Mouse (Mus musculus) large intestine, adult 2 months (tissue): ENCODE data around the gene Gcn1l1. TPM values are rescaled to one million over a fixed set of nuclear protein-coding genes. Genes with fewer than 3 reads are reported as not detected.

ENCODE experiments used
- DNase-seq: peaks from one replicate; pipeline ENCODE4 v3.0.0-alpha.2; 2012; ENCODE audit warnings: low read depth, low spot score
- WGBS: fragments of 180-500 bp; shearing (Covaris S2); methylation state at CpG from one replicate; pipeline ENCODE4 v1.1.7; 2018; 5-methylcytosine and 5-hydroxymethylcytosine counted together
- polyA plus RNA-seq: library from polyadenylated mRNA; depleted of rRNA; stranded (reverse); fragments of >200 nt; gene quantifications from 2 replicates; pipeline ENCODE4 v1.2.3, GENCODE M21; 2012

Gene Gcn1l1
- polyA plus RNA-seq, 1 experiment: 26.0 TPM

DNA sequence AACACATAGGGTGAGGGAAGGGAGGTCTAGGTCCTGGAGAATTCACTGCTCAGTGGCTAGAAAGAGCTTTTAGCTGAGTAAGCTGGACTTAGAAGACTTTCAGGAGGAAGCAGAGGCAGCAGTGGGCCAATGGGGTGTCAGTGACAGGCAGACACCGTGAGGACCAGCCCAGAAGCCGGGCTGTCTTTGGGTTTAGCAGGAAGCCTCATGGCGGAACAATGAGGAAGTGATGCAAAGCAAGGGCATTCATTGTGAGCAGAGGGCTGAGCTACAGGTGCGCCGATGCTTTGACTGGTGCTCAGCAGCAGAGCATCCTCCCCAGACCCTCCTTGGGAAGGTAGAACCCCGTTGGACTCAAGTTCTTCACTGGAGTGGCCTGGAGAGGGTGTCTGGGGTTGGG, 70.5 kb downstream of the Gcn1l1 start:
- no peak for DNase-seq

DNA sequence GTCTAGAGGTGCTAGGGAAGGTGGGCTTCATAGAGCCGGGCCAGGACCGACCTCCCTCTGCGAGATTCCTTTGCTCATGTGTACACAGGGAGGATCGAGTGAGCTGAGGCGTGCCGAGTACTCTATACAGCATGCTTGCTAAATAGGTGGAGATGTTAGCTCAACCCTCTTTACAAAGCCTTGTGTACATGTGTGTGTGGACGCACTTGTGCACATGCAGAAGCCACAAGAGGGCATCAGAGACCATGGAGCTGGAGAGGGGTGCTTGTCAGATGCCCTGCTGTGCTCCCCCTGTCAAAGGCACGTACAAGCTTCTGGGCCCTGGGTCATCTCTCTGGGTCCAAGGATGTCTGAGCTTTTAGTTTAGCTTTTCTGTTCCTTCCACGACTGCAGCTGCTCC, 79.1 kb downstream of the Gcn1l1 start:
- 75% methylated on average over 9 of the region's 9 CpGs for WGBS
- DNase-seq: no peak

More for the DNA sequence above, 70.5 kb downstream of the Gcn1l1 start:
- WGBS: 38% methylated on average over 6 of the region's 6 CpGs

DNA sequence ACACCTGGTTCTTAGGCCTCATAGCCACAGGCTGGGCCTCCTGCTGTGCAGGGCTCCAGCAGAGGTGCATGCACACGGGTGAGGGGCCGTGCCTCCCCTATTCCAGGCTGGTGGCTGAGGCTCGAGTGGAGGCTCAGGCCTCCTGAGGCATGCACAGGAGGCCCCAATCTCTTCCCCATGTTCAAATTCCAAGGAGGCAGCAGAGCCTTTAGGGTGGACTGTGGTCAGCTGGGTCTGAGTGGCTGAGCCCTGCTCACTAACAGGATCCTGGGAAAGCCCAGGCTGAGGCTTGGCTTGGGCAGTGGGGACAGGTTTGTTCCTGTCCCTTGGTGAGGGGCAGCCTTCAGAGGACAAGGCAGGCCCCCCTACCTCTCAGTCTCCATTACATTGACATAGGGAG, 83.8 kb downstream of the Gcn1l1 start:
- DNase-seq: no peak
- WGBS: 82% methylated on average over 3 of the region's 3 CpGs

DNA sequence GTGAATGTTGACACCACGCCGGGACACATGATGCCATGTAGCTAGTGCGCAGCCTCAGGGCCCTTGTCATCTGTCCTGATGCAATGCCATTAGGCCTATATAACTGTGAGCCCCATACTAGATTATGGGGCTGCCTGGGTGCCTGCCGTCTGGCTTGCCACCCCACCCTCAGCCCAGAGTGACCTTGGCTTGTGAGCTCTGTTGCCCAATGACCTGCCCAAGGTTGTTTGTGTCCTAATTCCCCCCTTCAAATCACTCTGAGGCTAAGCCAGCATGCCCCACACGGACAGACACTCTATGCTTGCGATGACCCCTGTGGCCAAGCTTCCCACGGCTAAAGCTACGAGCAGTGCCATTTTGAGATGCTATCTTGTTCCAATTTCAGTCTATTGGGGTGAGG, 84.6 kb downstream of the Gcn1l1 start:
- no peak for DNase-seq
- 91% methylated on average over 8 of the region's 8 CpGs for WGBS

DNA sequence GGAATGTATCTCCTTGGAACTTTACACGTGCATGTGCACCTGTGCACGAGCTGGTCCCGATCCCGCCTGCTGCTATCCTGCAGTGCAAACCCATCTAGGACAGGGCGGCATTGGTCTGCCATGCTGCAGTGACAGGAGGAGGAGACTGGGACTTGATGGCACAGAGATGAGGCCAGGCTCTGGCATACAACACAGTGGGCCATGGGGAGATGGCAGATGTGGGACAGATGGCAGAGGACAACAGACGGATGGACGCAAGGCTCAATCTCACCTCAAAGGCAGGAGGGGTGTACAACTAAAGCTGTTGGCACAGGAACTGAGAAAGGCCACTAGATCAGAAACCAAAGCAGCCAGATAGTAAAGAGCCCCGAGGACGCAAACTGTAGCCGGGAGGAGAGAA, 85.8 kb downstream of the Gcn1l1 start:
- DNase-seq: no peak
- 92% methylated on average over 10 of the region's 10 CpGs for WGBS

DNA sequence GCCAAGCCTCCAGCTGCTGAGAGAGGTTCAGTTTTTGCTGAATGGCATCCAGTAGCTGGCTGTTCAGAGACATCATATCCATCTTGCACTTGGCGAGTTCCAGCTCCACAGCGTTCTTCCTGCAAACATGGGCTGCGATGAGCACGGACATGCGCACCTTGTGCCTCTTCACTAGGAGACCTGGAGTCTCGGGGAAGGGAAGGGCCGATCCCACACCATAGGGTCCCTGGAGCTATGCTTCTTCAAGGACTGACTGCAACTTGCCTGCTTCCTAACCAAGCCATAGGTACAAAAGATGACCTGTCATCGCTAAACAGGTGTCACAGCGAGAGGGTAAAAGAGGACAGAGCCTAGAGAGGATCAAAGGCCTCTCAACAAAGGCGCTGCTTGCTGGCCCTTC, 86.8 kb downstream of the Gcn1l1 start:
- DNase-seq: no peak
- WGBS: 84% methylated on average over 10 of the region's 10 CpGs

DNA sequence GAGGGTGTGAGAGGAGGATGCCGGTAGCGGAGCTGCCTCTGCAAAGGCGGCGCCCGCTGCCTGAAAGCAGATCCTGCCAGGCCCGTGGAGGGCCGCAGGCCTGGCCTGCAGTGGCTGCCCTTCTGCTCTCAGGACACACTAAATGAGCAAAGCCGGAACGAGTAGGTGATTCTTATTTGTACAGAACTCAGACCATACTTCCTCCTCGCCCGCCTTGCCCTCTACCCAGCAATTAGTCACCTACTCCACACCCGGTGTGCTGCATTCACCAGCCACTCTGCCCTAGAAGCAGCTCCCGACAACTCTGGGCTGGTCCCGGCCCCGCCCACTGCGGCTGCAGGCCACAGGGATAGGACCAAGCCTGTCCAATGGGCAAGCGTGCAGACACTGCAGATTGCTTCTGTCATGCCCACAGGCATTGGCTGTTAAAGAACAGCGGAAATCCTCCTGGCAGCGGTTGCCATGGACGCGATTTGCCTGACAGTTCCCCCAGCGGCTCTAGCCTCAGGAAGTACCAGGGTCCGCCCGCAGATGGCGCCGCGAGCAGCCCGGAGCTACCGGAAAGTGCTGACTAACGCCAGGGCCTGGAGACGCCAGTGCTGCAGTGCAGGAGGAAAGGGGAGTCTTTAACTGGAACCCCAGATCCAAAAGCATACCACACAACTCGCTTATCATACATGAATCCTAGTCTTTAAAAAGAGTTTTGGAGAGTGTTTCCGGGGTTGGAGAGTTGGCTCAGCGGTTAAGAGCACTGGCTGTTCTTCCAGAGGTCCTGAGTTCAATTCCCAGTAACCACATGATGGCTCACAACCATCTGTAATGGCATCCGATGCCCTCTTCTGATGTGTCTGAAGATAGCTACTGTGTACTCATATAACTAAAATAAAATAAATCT, 87.9 kb downstream of the Gcn1l1 start:
- 2% methylated on average over 35 of the region's 35 CpGs for WGBS
- DNase-seq: peak; percentile 99

DNA sequence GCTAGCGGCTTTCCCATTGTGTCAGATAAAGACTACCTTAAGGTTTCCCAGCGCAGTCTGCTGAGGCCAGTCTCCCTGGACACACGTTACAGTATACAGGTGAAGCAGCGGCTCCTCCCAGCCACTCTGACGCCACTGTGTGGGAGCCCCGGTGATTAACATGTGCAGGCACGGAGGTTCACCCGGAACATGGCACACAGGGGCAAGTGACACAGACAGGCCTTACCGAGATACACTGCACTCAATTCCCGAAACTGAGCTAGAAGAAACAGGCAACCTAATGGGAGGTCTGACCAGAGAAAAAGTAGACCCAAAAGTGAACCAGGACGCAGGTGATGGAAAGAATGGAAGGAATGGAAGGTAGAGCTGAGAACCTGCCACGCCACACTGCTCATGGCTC, 88.7 kb downstream of the Gcn1l1 start:
- WGBS: 91% methylated on average over 12 of the region's 12 CpGs
- no peak for DNase-seq

DNA sequence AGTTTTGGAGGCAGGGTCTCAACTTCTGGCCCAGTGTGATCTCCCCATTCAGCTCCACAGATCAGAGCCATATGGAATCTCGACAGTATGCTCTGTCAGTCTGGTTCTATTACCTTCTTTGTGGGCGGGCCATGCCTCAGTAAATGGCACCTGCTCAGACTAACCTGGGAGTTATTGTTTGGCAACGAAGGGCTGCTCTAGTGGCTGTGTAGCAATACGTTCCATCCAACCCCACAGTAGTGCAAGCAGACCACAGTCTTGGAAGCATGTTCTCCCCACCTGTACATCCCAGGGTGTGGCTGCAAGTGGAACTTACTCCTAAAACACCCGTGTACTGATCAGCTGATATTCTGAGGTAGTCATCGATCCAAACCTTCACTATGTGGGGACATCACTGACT, 91.6 kb downstream of the Gcn1l1 start:
- 43% methylated on average over 6 of the region's 6 CpGs for WGBS
- DNase-seq: no peak

DNA sequence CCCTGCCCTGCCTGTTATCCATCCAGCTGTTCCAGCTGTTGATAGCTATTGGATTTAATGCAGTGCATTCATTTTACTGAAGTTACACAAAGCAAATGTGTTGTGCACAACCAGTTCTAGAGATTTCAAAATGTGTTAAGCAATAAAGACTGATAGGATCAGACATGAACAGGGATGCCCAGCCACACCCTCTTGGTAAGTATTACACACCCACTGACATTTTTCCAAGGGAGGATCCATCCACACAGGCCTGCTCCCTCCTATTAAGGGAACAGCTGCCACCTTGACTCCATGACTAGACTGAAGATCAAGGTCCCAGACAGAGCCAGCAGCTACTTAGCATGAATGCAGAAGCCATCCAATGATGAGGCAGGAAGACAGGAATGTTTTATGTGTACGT, 92.2 kb downstream of the Gcn1l1 start:
- 55% methylated on average over 1 of the region's 1 CpGs for WGBS
- DNase-seq: no peak

DNA sequence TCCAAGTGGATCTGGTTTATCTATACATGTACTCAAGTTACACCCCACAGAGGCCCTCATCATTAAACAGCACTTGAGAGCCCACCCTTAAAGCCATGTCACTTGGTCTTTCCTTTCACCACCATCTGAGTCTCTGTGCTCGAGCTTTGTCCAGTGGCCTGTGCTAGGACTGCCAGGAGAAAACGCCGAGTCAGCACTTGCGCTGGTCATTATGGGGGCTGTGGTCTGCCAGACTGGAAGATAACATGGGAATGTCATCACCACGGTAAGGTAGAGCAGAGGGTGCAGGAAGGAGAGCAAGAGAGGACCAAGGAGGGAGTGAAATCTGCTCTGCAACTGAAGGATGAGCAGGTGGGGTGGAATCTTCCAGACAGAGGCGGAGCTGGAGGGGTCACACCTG, 93.3 kb downstream of the Gcn1l1 start:
- no peak for DNase-seq
- 86% methylated on average over 6 of the region's 6 CpGs for WGBS

DNA sequence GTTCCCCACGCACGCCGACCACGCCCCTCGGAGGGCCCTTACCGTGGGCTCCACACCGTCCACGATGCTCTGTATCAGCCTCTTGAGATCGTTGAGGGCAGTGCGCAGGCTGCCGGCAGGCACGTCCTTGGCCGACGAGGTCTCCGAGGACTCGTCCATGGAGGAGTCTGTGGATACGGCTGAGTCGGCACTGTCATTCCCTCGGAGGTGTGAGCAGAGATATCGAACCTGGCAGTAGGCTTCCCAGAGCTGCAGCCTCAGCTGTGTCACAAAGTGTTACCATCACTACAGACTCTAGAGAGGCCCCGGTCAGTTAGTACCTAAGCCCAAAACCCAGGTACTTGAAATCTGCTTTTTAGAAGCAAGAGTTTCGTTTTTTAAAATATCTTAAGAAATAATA, 97.6 kb downstream of the Gcn1l1 start:
- DNase-seq: no peak
- 83% methylated on average over 22 of the region's 22 CpGs for WGBS

DNA sequence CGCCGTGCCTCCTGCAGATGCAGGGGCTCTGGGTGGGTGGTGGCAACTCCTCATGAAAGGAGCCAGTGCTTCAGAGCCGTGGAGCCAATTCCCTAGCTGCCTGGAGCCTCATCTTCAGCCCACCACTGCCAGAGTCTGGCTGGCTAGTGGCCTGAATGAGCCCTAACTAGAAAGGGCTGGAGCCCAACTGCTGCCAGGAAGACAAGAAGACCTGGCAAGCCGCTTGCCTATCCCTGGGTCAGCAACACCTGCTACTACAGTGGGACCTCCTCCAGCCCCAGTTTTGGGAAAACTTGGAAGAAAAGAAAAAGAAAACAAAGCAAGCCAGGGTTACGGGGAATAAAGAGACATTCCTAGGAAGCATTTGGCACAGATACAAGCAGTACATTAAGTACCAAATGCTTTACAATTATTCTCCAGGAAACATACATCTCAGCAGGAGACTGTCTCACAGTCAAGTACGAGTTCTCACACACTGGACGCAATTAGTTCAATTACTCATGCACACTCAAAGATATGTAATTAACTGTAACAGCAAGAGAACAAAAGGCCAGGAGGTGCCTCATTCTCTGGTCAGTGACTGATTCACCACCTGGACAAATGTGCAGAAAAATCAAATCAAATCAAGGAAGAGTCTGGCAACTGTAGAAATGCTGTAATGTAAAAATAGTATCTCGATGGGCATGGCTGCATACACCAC, 101.5 kb downstream of the Gcn1l1 start:
- WGBS: 69% methylated on average over 8 of the region's 8 CpGs
- DNase-seq: no peak

DNA sequence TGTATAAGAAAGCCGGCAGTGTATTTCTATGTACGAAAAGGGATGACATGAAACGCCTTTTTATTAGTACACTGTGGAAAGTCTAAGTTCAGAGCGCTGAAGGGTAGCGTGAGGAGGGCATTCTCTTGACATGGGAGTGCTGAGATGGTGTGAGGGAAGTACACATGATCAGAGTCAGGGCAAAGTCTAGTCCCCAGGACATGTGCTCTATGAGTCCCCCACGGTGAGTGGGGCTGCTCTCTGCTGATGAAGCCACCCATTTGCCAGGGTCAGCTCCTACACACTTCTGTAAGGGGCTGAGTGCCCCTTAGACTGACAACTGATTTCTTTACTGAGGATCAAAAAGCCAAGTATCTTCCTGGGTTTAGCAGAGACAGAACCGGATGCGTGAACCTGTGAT, 102.2 kb downstream of the Gcn1l1 start:
- no peak for DNase-seq
- WGBS: 78% methylated on average over 8 of the region's 8 CpGs

DNA sequence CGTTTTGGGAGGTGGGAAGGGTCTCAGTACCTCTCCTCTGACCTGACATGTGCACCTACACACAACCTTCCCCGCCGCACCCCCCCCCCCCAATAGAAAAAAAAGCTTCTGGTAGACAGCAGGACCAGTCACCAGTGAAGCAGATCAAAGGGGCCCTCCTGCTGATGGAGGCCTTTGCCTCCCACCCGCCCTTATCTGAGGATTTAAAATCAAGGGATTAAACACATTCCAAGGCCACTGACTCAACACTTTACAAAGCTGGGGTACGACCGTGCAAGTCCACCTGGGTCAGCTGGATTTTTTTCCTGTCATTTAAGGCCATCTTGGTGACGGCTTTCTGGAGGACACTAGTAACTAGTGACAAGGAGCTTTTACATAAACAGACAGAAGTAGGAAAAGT, 102.8 kb downstream of the Gcn1l1 start:
- DNase-seq: no peak
- WGBS: 52% methylated on average over 7 of the region's 7 CpGs

DNA sequence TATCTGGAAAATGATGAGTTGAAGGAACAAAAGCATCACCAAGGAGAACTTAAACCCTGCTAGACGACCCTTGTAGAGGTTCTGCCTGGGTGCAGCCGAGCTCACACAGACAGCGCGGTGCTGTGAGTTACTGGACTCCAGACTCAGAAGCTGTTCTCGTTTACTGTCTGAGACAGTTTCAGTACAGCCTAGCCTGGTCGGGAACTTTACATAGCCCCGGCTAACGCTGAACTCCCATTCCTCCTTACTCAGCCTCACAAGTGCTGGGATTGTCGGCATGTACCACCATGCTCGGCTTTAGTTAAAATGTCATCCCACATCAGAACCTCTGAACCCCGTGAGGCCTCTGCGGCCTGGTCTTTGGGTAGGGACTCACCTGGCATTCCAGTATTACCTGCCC, 103.9 kb downstream of the Gcn1l1 start:
- DNase-seq: no peak
- WGBS: 90% methylated on average over 12 of the region's 12 CpGs

DNA sequence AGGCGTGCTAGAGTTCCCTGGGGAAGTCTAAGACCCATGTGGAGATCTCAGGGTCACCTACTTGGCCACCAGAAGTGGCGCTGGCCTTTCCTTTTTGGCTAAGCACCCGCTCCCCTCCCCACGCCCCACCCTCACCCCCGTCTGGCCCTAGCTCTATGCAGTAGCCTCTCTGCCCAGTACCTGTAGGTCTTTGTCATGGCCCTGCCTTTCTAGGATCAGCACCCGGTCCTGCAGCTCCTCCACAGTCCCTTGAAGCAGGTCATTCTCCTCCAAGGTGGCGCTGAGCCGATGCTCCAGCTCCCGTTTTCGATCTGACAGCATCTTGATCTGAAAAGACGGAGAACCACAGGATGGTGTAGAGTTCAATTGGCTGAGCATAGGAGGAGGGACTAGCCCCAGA, 104.9 kb downstream of the Gcn1l1 start:
- 89% methylated on average over 11 of the region's 11 CpGs for WGBS
- DNase-seq: no peak

DNA sequence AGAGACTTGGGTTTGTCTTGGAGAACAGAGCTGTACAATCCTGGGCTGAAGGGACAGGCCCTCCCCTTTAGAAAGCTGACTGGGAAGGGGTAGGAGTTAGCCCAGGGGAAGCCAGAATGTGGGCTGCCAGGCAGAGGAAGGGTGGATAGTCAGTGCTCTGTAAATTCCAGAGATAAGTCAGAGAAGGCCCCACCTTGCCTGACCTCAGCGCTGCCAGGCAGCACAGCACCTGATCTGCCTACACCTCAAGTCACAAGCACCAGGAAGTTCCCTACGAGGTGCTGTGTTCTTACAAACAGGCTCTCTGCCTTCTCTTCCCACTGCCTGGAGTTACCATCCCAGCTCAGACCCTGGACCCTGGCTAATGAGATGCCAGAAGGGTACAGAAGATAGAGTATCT, 105.4 kb downstream of the Gcn1l1 start:
- no peak for DNase-seq
- 29% methylated on average over 2 of the region's 2 CpGs for WGBS

DNA sequence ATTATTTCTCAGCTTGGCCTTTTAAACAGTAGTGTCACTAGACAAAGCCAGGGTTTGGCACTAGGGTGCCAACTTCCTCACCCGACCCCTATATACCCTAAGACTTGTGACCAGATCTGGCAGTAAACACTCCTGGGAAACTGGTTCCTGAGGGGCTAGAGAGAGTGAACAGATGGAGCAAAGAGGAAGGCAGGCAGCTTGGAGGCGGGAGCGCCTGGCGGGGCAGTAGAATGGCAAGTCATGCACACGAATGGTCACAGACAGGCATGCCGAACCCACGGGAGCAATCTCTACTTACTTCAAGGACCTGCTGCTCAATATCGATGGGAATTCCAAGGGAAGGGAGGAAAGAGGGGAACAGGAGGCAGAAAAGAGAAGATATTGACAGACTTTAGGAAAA, 106.8 kb downstream of the Gcn1l1 start:
- no peak for DNase-seq
- WGBS: 70% methylated on average over 8 of the region's 8 CpGs
